Mouse (Mus musculus) liver, embryonic 14.5 days (tissue): Measurements from ENCODE around the gene Dmgdh. TPM values are rescaled to one million over a fixed set of nuclear protein-coding genes. Genes with fewer than 3 reads are reported as not detected.

ENCODE experiments used
- ATAC-seq: fragments of 200-750 bp; cut with Nextera tagmentation; 2 replicates; pipeline ENCODE4 v1.8.0; 2017; ENCODE audit warnings: moderate number of reproducible peaks, mild to moderate bottlenecking, moderate library complexity; ENCODE audit not compliant: insufficient read depth
- DNase-seq, 3 experiments: peaks; one replicate each; pipeline ENCODE4 v3.0.0-alpha.2; 2012 to 2013; ENCODE audit warnings: low read depth in 3 of 3, low spot score in 3 of 3
- H3K27ac ChIP-seq: fragments of 300-500 bp; sonication (generic); 2 replicates; pipeline ENCODE4 v1.5.1; 2014; ENCODE audit warnings: moderate library complexity, mild to moderate bottlenecking, control low read depth, inconsistent platforms
- H3K27me3 ChIP-seq: fragments of 300-500 bp; sonication (generic); 2 replicates; pipeline ENCODE4 v1.6.1; 2014; ENCODE audit warnings: mild to moderate bottlenecking, low read length, moderate library complexity; ENCODE audit not compliant: control insufficient read depth, insufficient read depth
- H3K36me3 ChIP-seq: fragments of 300-500 bp; sonication (generic); replicated peaks from 2 replicates; pipeline ENCODE4 v1.6.1; 2014; ENCODE audit warnings: low read depth; ENCODE audit not compliant: control insufficient read depth, insufficient read depth
- H3K4me1 ChIP-seq, 2 experiments: fragments of 200-500 bp in 1 of 2; fragments of 300-500 bp in 1 of 2; sonication (generic) in 1 of 2; replicated peaks; 2 replicates each; pipeline ENCODE4 v1.6.1; 2012 to 2014; ENCODE audit warnings: antibody characterized with exemption in 1 of 2, inconsistent platforms in 1 of 2, low read length in 1 of 2; ENCODE audit not compliant: control insufficient read depth in 2 of 2, insufficient read depth in 2 of 2
- H3K4me2 ChIP-seq: fragments of 300-500 bp; sonication (generic); 2 replicates; pipeline ENCODE4 v1.6.1; 2014; ENCODE audit warnings: low read depth, mild to moderate bottlenecking, control low read depth, moderate library complexity
- H3K4me3 ChIP-seq, 2 experiments: fragments of 200-500 bp in 1 of 2; fragments of 300-500 bp in 1 of 2; sonication (generic) in 1 of 2; 2 replicates each; pipeline ENCODE4 v1.5.1; 2012 to 2014; ENCODE audit warnings: low read depth in 2 of 2, low read length in 2 of 2, mild to moderate bottlenecking in 2 of 2, control low read depth in 1 of 2, inconsistent platforms in 1 of 2, moderate library complexity in 1 of 2; ENCODE audit not compliant: insufficient read depth in 1 of 2
- H3K9ac ChIP-seq: fragments of 300-500 bp; sonication (generic); replicated peaks from 2 replicates; pipeline ENCODE4 v1.6.1; 2014; ENCODE audit warnings: mild to moderate bottlenecking, control low read depth, moderate library complexity
- H3K9me3 ChIP-seq: fragments of 300-500 bp; sonication (generic); 2 replicates; pipeline ENCODE4 v1.6.1; 2016; ENCODE audit warnings: low read length, mixed read lengths; ENCODE audit not compliant: control insufficient read depth
- CTCF ChIP-seq: IDR thresholded peaks from 2 replicates; pipeline ENCODE4 v1.5.1; 2016; ENCODE audit warnings: antibody characterized with exemption, low read depth, control low read depth
- EP300 ChIP-seq: IDR thresholded peaks from 2 replicates; pipeline ENCODE4 v1.6.1; 2016; ENCODE audit warnings: antibody characterized with exemption, low read depth
- WGBS: fragments of 180-500 bp; shearing (Covaris S2); extraction: QIAGEN DNeasy Blood & Tissue Kit; methylation state at CpG from one replicate; pipeline ENCODE4 v1.1.7; 2014; ENCODE audit not compliant: insufficient replicate concordance; 5-methylcytosine and 5-hydroxymethylcytosine counted together
- polyA plus RNA-seq, 2 experiments: library from polyadenylated mRNA; depleted of rRNA in 1 of 2; stranded (reverse) in 1 of 2; unstranded in 1 of 2; fragments of >200 nt; fragmentation: Nextera tagmentation in 1 of 2; extraction: Ambion mirVana in 1 of 2; gene quantifications; 2 replicates each; pipeline versions ENCODE4 v1.2.1 to v1.2.3; 2012 to 2014

The Dmgdh gene
- polyA plus RNA-seq, 2 experiments, result 9.7 to 12.0 TPM

- no peaks in the 10 kb centered on the region for H3K27me3 ChIP-seq
- H3K4me3 ChIP-seq, result no peak overlapping the region
- H3K9me3 ChIP-seq, result no peaks in the 10 kb centered on the region
- 64% methylated on average over 7 of the region's 7 CpGs for WGBS
- ATAC-seq (no peak), DNase-seq (no peak)
- H3K9ac ChIP-seq, result no peak overlapping the region
- TF ChIP-seq CTCF (no peak), EP300 (no peak)
- H3K36me3 ChIP-seq, result no peaks in the 10 kb centered on the region
- no peak overlapping the region for H3K27ac ChIP-seq
- peaks cover 0 to 2% of the 10 kb centered on the region in 2 experiments; a peak in 1 of 4 replicates for H3K4me1 ChIP-seq
- H3K4me2 ChIP-seq, result no peak overlapping the region
Observed at GRCm38 (mm10) chr13:93756674-93757073, 82.4 kb downstream of the Dmgdh start.

DNA sequence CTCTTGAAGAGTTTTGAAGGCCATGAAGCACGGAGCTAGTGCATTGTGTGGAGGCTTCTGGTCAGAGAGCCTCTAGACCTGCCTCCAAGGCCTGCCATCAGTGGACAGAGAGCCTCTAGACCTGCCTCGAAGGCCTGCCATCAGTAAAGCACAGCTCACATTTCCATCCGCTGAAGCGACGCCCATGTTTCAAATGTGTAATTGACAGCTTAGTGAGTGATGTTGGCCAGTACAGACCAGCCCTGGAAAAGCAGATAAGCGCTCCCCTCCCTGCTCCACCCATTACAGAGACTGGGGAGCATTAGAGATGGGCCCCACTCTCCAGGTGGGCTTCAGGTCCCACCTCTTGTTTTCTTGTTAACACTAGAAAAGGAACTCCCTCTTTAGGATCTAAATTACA lies 83.3 kb downstream of the Dmgdh start:
- Histone ChIP-seq H3K9me3 (no peaks in the 10 kb centered on the region), H3K27ac (no peak overlapping the region), H3K36me3 (no peaks in the 10 kb centered on the region), H3K9ac (no peak overlapping the region), H3K4me3 (no peak overlapping the region), H3K4me1 (peaks cover 0 to 2% of the 10 kb centered on the region in 2 experiments; a peak in 1 of 4 replicates), H3K4me2 (no peak overlapping the region), H3K27me3 (no peaks in the 10 kb centered on the region)
- ATAC-seq, result no peak
- no peak for TF ChIP-seq EP300
- TF ChIP-seq CTCF, result no peak
- WGBS, result 48% methylated on average over 6 of the region's 6 CpGs
- no peak for DNase-seq

DNA sequence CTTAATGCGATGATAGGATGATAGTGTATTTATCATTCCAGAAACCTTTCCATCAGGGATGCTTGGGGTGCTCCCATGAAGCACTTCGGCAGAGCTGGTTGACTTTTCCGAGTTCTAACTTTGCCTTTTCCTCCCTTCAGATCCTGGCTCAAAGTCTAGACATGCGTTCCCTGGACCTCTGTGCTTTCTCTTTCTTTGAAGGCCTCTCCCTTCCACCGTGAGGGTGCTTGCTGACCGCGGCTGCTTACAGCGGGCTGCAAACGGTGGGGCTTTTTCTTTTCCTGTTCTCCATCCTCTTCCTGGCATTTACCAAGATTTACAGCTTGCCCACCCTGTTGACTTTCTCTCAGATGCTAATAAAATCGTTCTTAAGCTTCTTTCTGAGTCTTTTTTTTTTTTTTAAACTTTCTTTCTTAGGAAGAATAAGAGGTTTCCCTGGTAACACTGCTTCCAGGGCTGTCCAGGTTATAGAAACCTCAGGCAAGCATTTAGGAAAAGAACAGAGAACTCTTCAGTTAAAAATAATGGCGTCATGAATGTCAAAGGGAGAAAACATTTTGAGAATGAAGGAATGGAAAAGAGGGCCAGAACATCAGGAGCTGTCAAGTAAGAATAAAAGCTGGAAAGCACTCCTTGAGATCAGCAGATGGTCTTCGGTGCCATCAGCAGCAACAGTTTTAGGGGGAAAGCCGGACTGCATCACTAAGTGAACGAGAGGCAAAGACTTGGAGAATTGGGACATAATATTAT lies 84.1 kb downstream of the Dmgdh start:
- peaks cover 0 to 2% of the 10 kb centered on the region in 2 experiments; a peak in 1 of 4 replicates for H3K4me1 ChIP-seq
- 45% methylated on average over 14 of the region's 14 CpGs for WGBS
- no peak for DNase-seq

GRCm38 (mm10) chr13:93761831-93762230 lies 87.6 kb downstream of the Dmgdh start:
- no peak for ATAC-seq
- no peak for DNase-seq
- no peak overlapping the region for H3K4me2 ChIP-seq
- H3K27me3 ChIP-seq, result no peaks in the 10 kb centered on the region
- no peak overlapping the region for H3K9ac ChIP-seq
- WGBS, result 66% methylated on average over 8 of the region's 8 CpGs
- no peaks in the 10 kb centered on the region for H3K9me3 ChIP-seq
- no peaks in the 10 kb centered on the region for H3K36me3 ChIP-seq
- TF ChIP-seq EP300 (no peak), CTCF (no peak)
- peaks cover 0 to 2% of the 10 kb centered on the region in 2 experiments; a peak in 1 of 4 replicates for H3K4me1 ChIP-seq
- no peak overlapping the region for H3K27ac ChIP-seq
- no peak overlapping the region for H3K4me3 ChIP-seq

More for the DNA sequence above, 84.1 kb downstream of the Dmgdh start:
- no peak overlapping the region for H3K4me2 ChIP-seq
- no peaks in the 10 kb centered on the region for H3K9me3 ChIP-seq
- no peaks in the 10 kb centered on the region for H3K36me3 ChIP-seq
- no peak for ATAC-seq
- no peaks in the 10 kb centered on the region for H3K27me3 ChIP-seq
- H3K9ac ChIP-seq, result no peak overlapping the region
- TF ChIP-seq CTCF (no peak), EP300 (no peak)
- no peak overlapping the region for H3K4me3 ChIP-seq
- no peak overlapping the region for H3K27ac ChIP-seq

- Histone ChIP-seq H3K36me3 (no peaks in the 10 kb centered on the region), H3K4me1 (no peaks in the 10 kb centered on the region), H3K4me2 (no peak overlapping the region), H3K27me3 (no peaks in the 10 kb centered on the region), H3K9me3 (no peaks in the 10 kb centered on the region), H3K4me3 (no peak overlapping the region), H3K27ac (no peak overlapping the region), H3K9ac (no peak overlapping the region)
- ATAC-seq (no peak), DNase-seq (no peak)
- TF ChIP-seq CTCF (no peak), EP300 (no peak)
- 31% methylated on average over 3 of the region's 3 CpGs for WGBS
Observed at GRCm38 (mm10) chr13:93762879-93763278, 88.6 kb downstream of the Dmgdh start.
